Mouse (Mus musculus): ENCODE data around the gene Bicra.

DNA sequence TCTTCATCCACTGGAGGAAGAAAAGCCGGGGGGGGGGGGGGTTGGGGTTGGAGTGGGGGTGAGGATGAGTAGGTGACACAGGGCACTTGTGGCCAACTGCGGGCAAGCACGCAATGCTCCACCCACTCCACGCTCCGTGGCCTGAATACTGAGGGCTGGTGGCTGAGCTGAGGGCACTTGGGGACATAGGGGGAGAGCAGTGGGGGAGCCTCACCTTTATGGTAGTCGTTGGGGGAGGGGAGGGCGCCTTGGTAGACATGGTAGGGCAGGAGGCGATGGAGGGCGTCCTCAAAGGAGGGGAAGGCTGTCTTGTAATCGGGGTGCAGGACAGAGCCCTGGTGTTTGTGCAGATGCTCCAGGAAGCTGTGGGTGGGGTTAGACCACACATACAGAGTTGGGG is 72.3 kb downstream of the Bicra start:
- TF ChIP-seq CTCF (conservative IDR thresholded peaks at IDR 0.05 in 1 of 2, IDR thresholded peaks at IDR 0.05 in 1 of 2; ENCODE audit: low read depth in 2 of 2, low read length in 2 of 2) (no peak), MAZ (IDR thresholded peaks at IDR 0.05; ENCODE audit: low read depth, low read length) (no peak), NELFE (IDR thresholded peaks at IDR 0.05; ENCODE audit: low read depth, low read length) (no peak), RAD21 (IDR thresholded peaks at IDR 0.05; ENCODE audit: low read depth, low read length) (no peak), ZC3H11A (IDR thresholded peaks at IDR 0.05; ENCODE audit: low read depth, low read length) (no peak), USF1 (IDR thresholded peaks at IDR 0.05; ENCODE audit: low read depth, low read length) (no peak), SMC3 (IDR thresholded peaks at IDR 0.05; ENCODE audit: low read depth, low read length) (no peak), POLR2A (IDR thresholded peaks at IDR 0.05; ENCODE audit: low read depth, low read length) (no peak), POLR2AphosphoS2 (IDR thresholded peaks at IDR 0.05; ENCODE audit: low read depth, low read length) (no peak), ZKSCAN1 (IDR thresholded peaks at IDR 0.05; ENCODE audit: borderline replicate concordance, low read depth, low read length) (no peak), HCFC1 (IDR thresholded peaks at IDR 0.05; ENCODE audit: low read depth, low read length) (no peak), EP300 (IDR thresholded peaks at IDR 0.05; ENCODE audit: low read length) (no peak), TCF12 (IDR thresholded peaks at IDR 0.05; ENCODE audit: low read depth, low read length) (no peak)
